Mouse (Mus musculus) G1E (cell line): ENCODE measurements around the gene Dpp4.

Source experiments
- CTCF ChIP-seq: IDR thresholded peaks from 2 replicates; pipeline ENCODE4 v1.5.1; 2012; ENCODE audit warnings: low read depth, low read length, inconsistent platforms, mixed read lengths
- GATA1 ChIP-seq: IDR thresholded peaks from 2 replicates; pipeline ENCODE4 v1.6.1; 2012; ENCODE audit warnings: borderline replicate concordance, low read length, inconsistent platforms, mixed read lengths
- GATA2 ChIP-seq: IDR thresholded peaks from 2 replicates; pipeline ENCODE4 v1.6.1; 2012; ENCODE audit warnings: low read depth, low read length, inconsistent platforms, borderline replicate concordance
- POLR2AphosphoS5 ChIP-seq: IDR thresholded peaks from 2 replicates; pipeline ENCODE4 v1.6.1; 2012; ENCODE audit warnings: low read depth, low read length, inconsistent platforms; ENCODE audit not compliant: insufficient replicate concordance
- TAL1 ChIP-seq: conservative IDR thresholded peaks from 2 replicates; pipeline ENCODE4 v1.6.1; 2012; ENCODE audit warnings: low read depth, low read length, inconsistent platforms, mixed read lengths

GRCm38 (mm10) chr2:62399361-62399760, 12.7 kb downstream of the Dpp4 start:
- TF ChIP-seq TAL1 = no peak
- no peak for TF ChIP-seq CTCF
- no peak for TF ChIP-seq POLR2AphosphoS5
- no peak for TF ChIP-seq GATA1
- no peak for TF ChIP-seq GATA2
